Mouse (Mus musculus): ENCODE results near the gene Hist1h2ap.
"Not testable (repeated sequence)": the region's sequence is repeated elsewhere in the genome, so short reads cannot be mapped to it uniquely, and the experiment has no call there.

Gene Hist1h2ap

DNA sequence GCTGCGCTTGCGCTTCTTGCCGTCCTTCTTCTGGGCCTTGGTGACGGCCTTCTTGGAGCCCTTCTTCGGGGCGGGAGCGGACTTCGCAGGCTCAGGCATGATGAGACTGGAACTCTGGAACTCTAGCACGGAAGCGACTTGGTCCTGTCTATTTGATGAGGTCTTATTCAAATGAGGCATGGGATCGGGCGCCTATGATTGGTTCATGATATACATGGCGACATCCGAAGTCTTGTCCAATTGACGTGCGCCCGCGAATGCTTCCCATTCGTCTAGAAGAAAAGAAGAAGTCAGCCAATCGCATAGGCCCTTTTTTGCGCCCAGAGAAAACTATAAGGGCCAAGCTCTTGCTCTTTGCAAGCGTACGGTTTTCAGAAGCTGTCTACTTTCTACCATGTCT lies 23.2 kb downstream of the Hist1h2ap start, which contains the start of the genes Hist1h2bq and Hist1h2ao:
Gene Hist1h2bq (minus strand): TSS at position 125 of the 400 bp plus-strand sequence.
Gene Hist1h2ao (plus strand): TSS at position 393 of the 400 bp plus-strand sequence.
- DNase-seq (ENCODE audit: low read depth, low spot score) = not testable (repeated sequence)

DNA sequence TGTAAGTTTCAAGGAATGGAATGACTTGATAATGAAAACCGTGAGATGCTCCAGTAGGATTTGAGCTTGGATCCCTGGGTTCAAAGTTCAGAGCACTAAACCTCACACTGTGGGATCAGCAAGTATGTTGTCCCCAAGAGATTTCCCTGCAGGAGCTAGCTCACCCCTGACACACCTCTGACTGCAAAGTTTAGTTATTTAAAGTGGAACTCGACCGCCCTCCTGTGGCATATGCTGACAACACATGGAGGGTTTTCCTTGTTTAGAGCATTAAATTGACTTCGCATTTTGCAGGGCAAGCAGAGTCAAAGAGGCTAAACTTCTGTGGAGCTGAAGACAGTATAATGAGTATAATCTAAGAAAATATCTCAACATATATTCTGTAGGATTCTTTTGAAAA lies 30.2 kb downstream of the Hist1h2ap start:
- not testable (repeated sequence) for DNase-seq (ENCODE audit: low read depth, low spot score)

DNA sequence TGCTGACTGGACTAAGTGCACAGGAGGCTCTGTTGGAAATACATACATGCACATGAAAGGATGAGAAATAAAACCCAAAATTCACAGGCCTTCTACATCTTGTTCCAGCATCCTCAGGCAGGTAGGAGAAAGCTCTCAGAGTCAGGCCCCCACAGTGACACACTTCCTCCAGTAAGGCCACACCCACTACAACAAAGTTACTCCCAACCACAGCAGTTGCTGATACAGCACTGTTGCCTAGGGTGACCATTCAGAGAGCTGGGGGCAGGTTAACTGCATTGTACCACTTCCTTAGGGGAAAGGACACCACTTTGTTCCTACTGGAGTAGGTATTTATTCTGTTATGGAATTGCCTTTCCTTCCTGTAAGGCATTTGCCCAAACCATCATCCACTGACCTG lies 36.1 kb downstream of the Hist1h2ap start:
- not testable (repeated sequence) for DNase-seq (ENCODE audit: low read depth, low spot score)

DNA sequence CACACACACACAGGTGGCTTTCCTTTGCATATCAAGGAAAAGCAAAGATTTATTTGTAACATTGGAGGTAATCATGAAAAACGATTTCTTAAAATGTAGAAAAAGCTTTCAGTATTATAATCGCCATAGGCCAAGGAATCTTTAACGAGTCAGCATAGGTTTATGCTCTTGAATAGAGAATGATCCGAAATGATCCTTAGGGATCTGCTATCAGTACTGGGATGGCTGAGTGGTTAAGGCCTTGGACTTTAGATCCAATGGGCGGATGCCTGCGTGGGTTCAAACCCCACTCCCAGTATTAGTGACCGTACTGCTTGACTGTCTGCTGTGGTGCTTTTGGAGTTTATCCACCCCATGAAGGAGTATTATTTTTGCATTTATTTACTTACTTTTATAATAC lies 37.7 kb downstream of the Hist1h2ap start:
- no peak for DNase-seq (ENCODE audit: low read depth, low spot score)

DNA sequence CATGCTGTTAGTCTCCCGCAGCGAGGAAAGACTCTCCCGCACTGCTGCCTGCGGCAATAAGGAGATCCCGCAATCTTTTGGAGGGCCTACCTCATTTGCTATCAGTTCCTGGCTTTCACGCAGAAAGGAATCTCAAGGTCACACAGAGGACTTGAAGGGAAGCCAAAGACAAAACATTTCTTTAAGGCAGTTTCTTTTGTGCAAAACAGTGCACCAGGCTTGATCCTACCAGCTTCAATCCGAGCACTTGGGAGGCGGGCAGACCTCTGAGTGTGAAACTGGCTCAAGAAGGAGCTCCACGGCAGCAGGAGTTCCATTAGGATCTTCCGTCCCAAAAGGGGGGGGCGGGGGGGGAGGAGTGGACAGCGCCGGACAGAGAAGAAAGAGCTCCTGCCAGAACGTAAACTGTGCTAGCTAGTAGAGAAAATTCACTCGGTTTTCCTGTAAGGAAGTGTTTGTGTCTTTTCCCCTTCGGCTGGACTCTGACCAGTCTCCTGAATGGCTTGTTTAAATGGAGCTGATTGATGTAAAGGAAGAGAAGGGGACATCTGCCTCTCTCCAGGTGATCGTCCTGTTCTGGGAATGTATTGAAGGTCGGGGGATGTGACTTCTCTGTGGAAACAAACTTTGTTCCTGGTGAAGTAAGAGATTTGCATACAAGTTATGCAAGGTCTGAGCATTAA lies 42.6 kb downstream of the Hist1h2ap start:
- no peak for DNase-seq (ENCODE audit: low read depth, low spot score)

DNA sequence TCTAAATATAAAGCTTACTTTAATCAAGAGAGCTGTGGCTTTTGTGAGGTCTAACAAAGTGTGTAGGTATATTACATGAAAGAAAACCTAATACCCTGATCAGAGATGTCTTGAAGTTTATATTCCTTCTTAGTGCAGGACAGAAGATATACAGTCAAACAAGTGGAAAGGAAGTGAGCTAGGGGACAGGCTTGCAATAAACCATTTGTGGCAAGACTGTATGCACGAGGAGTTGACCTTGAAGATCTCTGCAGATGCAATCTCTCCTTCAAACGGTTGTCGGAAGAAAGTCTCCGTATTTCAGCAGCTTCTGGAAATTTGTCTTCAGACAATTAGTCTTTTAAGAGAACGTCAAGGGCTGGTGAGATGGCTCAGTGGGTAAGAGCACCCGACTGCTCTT lies 43.4 kb downstream of the Hist1h2ap start:
- no peak for DNase-seq (ENCODE audit: low read depth, low spot score)

DNA sequence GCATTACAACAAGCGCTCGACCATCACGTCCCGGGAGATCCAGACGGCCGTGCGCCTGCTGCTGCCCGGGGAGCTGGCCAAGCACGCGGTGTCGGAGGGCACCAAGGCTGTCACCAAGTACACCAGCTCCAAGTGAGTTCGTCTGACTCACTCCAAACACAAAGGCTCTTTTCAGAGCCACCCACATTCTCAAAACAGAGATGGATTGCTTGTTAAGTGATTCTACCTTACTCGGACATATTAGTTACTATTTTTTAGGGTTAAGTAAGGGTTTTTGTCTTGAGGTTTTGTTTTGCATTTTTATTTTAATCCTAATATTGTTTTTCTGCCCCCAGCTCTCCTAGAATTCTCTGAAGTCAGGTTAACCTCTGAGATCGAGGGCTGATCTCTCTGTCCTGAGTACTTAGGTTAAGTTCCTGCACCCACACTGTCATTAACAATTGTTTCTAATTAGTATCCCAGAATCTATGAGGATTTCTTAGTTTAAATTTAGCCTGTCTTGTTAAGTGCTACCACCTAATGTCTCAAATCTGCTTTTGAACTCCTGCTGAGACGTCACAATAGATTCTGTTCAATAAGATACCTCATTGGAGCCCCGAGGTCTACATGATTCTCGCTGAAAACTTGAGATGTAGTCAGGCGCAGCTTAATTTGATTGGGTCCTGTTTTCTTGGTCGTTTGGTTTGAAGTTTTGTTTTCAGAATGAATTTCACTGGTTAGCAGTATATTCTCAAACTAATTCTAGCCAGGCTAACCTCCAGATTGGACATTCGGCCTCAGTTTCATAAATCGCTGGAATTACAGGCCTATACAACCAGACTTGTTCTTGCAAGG lies 45.3 kb downstream of the Hist1h2ap start:
- DNase-seq (ENCODE audit: low read depth, low spot score) = no peak

DNA sequence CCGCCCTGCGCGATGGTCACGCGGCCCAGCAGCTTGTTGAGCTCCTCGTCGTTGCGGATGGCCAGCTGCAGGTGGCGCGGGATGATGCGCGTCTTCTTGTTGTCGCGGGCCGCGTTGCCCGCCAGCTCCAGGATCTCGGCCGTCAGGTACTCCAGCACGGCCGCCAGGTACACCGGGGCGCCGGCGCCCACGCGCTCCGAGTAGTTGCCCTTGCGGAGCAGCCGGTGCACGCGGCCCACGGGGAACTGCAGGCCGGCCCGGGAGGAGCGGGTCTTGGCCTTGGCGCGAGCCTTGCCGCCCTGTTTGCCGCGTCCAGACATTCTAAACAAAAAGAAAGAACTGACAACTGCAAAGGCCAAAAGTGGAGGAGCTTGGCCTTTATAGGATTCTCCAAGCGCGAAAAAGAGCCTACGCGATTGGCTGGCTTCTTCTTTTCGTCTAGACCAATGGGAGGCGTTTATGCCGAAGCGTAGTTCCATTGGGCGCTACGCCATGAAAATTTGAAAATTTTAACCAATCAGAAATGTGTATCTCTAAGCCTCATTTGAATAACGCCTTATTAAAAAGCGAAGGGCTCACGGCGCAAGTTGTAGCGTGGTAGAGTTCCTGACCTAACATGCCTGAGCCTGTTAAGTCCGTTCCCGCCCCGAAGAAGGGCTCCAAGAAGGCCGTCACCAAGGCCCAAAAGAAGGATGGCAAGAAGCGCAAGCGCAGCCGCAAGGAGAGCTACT lies 46.2 kb downstream of the Hist1h2ap start, which contains the start of the genes Hist1h2an and Hist1h2bp:
Gene Hist1h2an (minus strand): TSS at position 320 of the 731 bp plus-strand sequence.
Gene Hist1h2bp (plus strand): TSS at position 563 of the 731 bp plus-strand sequence.
- DNase-seq (ENCODE audit: low read depth, low spot score) = peak; percentile 93

DNA sequence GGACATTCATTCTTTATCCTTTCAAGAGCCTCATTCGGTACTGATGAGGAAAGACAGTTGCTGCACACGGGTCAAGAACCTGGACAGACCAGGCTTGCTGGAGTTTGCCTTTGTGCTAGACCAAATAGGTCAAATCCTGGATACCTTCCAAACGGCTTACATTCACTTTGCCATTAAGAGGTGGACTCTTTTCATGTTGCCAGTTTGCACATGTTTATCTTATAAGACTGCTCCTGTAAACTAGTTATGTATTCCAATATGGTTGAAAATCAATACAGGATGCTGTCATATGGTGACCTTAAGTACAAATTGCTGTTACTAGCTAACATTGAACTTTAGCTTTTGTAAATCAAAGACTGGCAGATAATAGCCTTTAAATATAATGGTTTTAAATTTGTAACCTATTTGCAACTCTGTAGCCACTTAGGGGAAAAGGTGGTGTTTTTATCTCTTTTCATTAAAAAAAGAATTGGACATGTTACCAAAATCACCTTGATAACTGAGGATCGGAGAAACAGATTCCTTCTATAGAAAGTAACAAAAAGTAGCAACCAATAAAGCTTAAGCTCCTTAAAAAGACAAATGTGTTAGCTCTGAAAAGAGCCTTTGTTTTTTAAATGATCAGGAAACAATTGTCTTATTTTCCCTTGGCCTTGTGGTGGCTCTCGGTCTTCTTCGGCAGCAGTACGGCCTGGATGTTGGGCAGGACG lies 47.0 kb downstream of the Hist1h2ap start:
- DNase-seq (ENCODE audit: low read depth, low spot score) = no peak

DNA sequence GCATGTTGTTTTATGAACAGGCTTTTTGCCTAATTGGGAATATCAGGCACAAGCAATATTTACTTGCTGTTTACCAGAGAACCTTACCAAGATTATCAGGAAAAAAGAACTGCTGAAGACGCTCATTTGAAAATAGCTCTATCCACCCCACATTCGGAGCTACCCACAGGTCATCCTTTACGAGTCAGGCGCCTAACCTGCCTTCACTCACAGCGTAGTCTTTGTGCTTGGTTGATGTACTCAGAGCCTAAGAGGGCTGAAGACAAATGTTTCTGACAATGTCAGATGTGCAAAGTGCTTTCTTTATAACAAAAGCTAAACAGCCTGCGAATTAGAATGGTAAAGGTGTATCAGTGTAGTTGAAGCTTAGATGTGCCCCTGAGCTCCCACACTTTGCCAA lies 49.0 kb downstream of the Hist1h2ap start:
- no peak for DNase-seq (ENCODE audit: low read depth, low spot score)

DNA sequence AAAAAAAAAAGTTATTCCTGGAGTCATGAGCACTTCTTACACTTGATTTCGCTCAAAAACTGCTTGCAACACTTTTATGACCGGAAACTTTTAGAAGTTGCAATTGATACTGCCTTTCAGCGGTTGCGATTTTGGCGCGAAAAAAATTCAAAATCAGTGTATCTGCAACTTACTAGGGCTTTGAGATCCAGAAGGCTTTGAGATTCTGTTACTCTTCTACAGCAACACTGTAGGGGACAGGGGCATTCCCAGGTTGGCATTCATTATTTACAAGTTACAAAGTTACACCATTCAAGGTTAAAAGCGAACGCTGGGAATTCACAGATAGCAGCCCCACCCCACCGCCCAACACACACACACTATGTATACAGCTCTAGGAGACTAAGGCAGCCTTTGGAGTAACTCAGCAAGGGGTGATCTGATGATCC lies 49.6 kb downstream of the Hist1h2ap start:
- no peak for DNase-seq (ENCODE audit: low read depth, low spot score)

DNA sequence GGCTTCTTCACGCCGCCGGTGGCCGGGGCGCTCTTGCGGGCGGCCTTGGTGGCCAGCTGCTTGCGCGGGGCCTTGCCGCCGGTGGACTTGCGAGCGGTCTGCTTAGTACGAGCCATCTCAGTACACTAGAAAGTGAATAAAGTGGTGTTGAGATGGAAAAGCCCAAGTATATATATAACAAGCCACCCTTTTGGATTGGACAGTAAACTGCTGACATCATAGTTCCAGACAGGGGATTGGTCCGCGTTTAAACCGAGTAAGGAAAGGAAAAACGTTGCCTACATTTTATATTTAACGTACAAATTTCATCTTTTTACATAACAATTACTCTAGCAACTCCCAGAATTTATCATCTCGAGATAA lies 50.1 kb downstream of the Hist1h2ap start, which contains the start of gene Hist1h3i:
Gene Hist1h3i (minus strand): TSS at position 116 of the 363 bp plus-strand sequence.
- DNase-seq (ENCODE audit: low read depth, low spot score) = peak; percentile 61

Data from retina, postnatal 7 days (tissue).